Mouse (Mus musculus): ENCODE measurements at regions not wholly inside any gene's neighbourhood (a gene's known extent, or its start where the extent isn't known, plus 50 kb on each side); places are given as distances from the start of the nearest gene placed in this dataset.
A peak's percentile ranks its signal among the peaks of the same experiment; 100 is the strongest.

GRCm38 (mm10) chr2:160421216-160421911 is 54.5 kb upstream of the Mafb start:
- peaks cover 13% of the 10 kb centered on the region for H3K4me1 ChIP-seq
- H3K27me3 ChIP-seq: no peaks in the 10 kb centered on the region
- H3K9ac ChIP-seq: no peak overlapping the region
- no peaks in the 10 kb centered on the region for H3K9me3 ChIP-seq (replicated peaks)
- no peak overlapping the region for H3K27ac ChIP-seq (replicated peaks)
- ATAC-seq (ENCODE audit: insufficient number of reproducible peaks, low FRiP score, low TSS enrichment, low read depth): no peak
- H3K36me3 ChIP-seq: no peaks in the 10 kb centered on the region
- peak overlapping the region; percentile 29 for H3K4me2 ChIP-seq (replicated peaks)
- no peak overlapping the region for H3K4me3 ChIP-seq (replicated peaks)
- 14% methylated on average over 13 of the region's 13 CpGs for WGBS

- Histone ChIP-seq H3K36me3 (no peaks in the 10 kb centered on the region), H3K9ac (no peak overlapping the region), H3K27me3 (no peaks in the 10 kb centered on the region), H3K27ac (replicated peaks) (no peak overlapping the region), H3K4me3 (replicated peaks) (no peak overlapping the region), H3K4me1 (peaks cover 13% of the 10 kb centered on the region), H3K9me3 (replicated peaks) (no peaks in the 10 kb centered on the region), H3K4me2 (replicated peaks) (no peak overlapping the region)
- 92% methylated on average over 7 of the region's 7 CpGs for WGBS
- ATAC-seq (ENCODE audit: insufficient number of reproducible peaks, low FRiP score, low TSS enrichment, low read depth): no peak
These were observed 57.6 kb upstream of the Mafb start for GRCm38 (mm10) chr2:160424491-160424890.

GRCm38 (mm10) chr2:160427431-160427830 is 60.6 kb upstream of the Mafb start:
- Histone ChIP-seq H3K27me3 (no peaks in the 10 kb centered on the region), H3K4me2 (replicated peaks) (no peak overlapping the region), H3K9me3 (replicated peaks) (no peaks in the 10 kb centered on the region), H3K4me3 (replicated peaks) (no peak overlapping the region), H3K4me1 (no peaks in the 10 kb centered on the region), H3K9ac (no peak overlapping the region), H3K36me3 (no peaks in the 10 kb centered on the region), H3K27ac (replicated peaks) (no peak overlapping the region)
- 51% methylated on average over 10 of the region's 10 CpGs for WGBS
- no peak for ATAC-seq (ENCODE audit: insufficient number of reproducible peaks, low FRiP score, low TSS enrichment, low read depth)

GRCm38 (mm10) chr2:160433252-160433651 is 66.4 kb upstream of the Mafb start:
- Histone ChIP-seq H3K9me3 (replicated peaks) (no peaks in the 10 kb centered on the region), H3K4me1 (peaks cover 7% of the 10 kb centered on the region; the same call in 1 of the 2 replicates), H3K36me3 (no peaks in the 10 kb centered on the region), H3K9ac (no peak overlapping the region), H3K27me3 (no peaks in the 10 kb centered on the region), H3K27ac (replicated peaks) (peak overlapping the region; percentile 58; the same call in 1 of the 2 replicates), H3K4me3 (replicated peaks) (no peak overlapping the region), H3K4me2 (replicated peaks) (no peak overlapping the region)
- 33% methylated on average over 10 of the region's 10 CpGs for WGBS
- ATAC-seq (ENCODE audit: insufficient number of reproducible peaks, low FRiP score, low TSS enrichment, low read depth): peak; percentile 81

GRCm38 (mm10) chr2:160434701-160435100 is 67.8 kb upstream of the Mafb start:
- H3K27me3 ChIP-seq: no peaks in the 10 kb centered on the region
- no peak overlapping the region for H3K4me2 ChIP-seq (replicated peaks)
- H3K27ac ChIP-seq (replicated peaks): no peak overlapping the region
- peaks cover 7% of the 10 kb centered on the region; the same call in 1 of the 2 replicates for H3K4me1 ChIP-seq
- H3K9ac ChIP-seq: no peak overlapping the region
- no peaks in the 10 kb centered on the region for H3K9me3 ChIP-seq (replicated peaks)
- no peak for ATAC-seq (ENCODE audit: insufficient number of reproducible peaks, low FRiP score, low TSS enrichment, low read depth)
- no peak overlapping the region for H3K4me3 ChIP-seq (replicated peaks)
- WGBS: 88% methylated on average over 5 of the region's 5 CpGs
- no peaks in the 10 kb centered on the region for H3K36me3 ChIP-seq

- H3K4me3 ChIP-seq (replicated peaks): no peak overlapping the region
- H3K27me3 ChIP-seq: no peaks in the 10 kb centered on the region
- no peak overlapping the region for H3K9ac ChIP-seq
- H3K4me2 ChIP-seq (replicated peaks): no peak overlapping the region
- no peaks in the 10 kb centered on the region for H3K36me3 ChIP-seq
- ATAC-seq (ENCODE audit: insufficient number of reproducible peaks, low FRiP score, low TSS enrichment, low read depth): no peak
- no peaks in the 10 kb centered on the region for H3K9me3 ChIP-seq (replicated peaks)
- no peak overlapping the region for H3K27ac ChIP-seq (replicated peaks)
- H3K4me1 ChIP-seq: peaks cover 11% of the 10 kb centered on the region; the same call in 1 of the 2 replicates
- 82% methylated on average over 3 of the region's 3 CpGs for WGBS
These were observed 68.8 kb upstream of the Mafb start for GRCm38 (mm10) chr2:160435622-160436021.

GRCm38 (mm10) chr2:160439028-160439427 is 72.2 kb upstream of the Mafb start:
- H3K9me3 ChIP-seq (replicated peaks): no peaks in the 10 kb centered on the region
- H3K9ac ChIP-seq: no peak overlapping the region
- no peak overlapping the region for H3K27ac ChIP-seq (replicated peaks)
- H3K4me1 ChIP-seq: 0 out of 2 replicates have a peak, but pooled peaks cover 4% of the 10 kb centered on the region
- H3K4me3 ChIP-seq (replicated peaks): no peak overlapping the region
- no peaks in the 10 kb centered on the region for H3K27me3 ChIP-seq
- 84% methylated on average over 2 of the region's 2 CpGs for WGBS
- no peak overlapping the region for H3K4me2 ChIP-seq (replicated peaks)
- ATAC-seq (ENCODE audit: insufficient number of reproducible peaks, low FRiP score, low TSS enrichment, low read depth): no peak
- H3K36me3 ChIP-seq: no peaks in the 10 kb centered on the region

GRCm38 (mm10) chr2:160440236-160440635 is 73.4 kb upstream of the Mafb start:
- H3K27ac ChIP-seq (replicated peaks): no peak overlapping the region
- no peaks in the 10 kb centered on the region for H3K36me3 ChIP-seq
- H3K27me3 ChIP-seq: no peaks in the 10 kb centered on the region
- no peak overlapping the region for H3K9ac ChIP-seq
- H3K4me3 ChIP-seq (replicated peaks): no peak overlapping the region
- 60% methylated on average over 9 of the region's 9 CpGs for WGBS
- H3K4me1 ChIP-seq: 0 out of 2 replicates have a peak, but pooled peaks cover 4% of the 10 kb centered on the region
- no peak for ATAC-seq (ENCODE audit: insufficient number of reproducible peaks, low FRiP score, low TSS enrichment, low read depth)
- no peak overlapping the region for H3K4me2 ChIP-seq (replicated peaks)
- H3K9me3 ChIP-seq (replicated peaks): no peaks in the 10 kb centered on the region

GRCm38 (mm10) chr2:160451057-160451456 is 84.2 kb upstream of the Mafb start:
- Histone ChIP-seq H3K27me3 (no peaks in the 10 kb centered on the region; the same call in 1 of the 2 replicates), H3K9ac (no peak overlapping the region), H3K27ac (replicated peaks) (peak overlapping the region; percentile 68), H3K4me1 (peaks cover 21% of the 10 kb centered on the region), H3K4me3 (replicated peaks) (peak overlapping the region; percentile 40), H3K36me3 (no peaks in the 10 kb centered on the region), H3K9me3 (replicated peaks) (no peaks in the 10 kb centered on the region), H3K4me2 (replicated peaks) (peak overlapping the region; percentile 71)
- 9% methylated on average over 8 of the region's 8 CpGs for WGBS
- ATAC-seq (ENCODE audit: insufficient number of reproducible peaks, low FRiP score, low TSS enrichment, low read depth): no peak

- under 1% methylated on average over 21 of the region's 21 CpGs for WGBS
These were observed 84.8 kb upstream of the Mafb start for GRCm38 (mm10) chr2:160451481-160452238.

GRCm38 (mm10) chr2:160452239-160452530 is 85.3 kb upstream of the Mafb start:
- Histone ChIP-seq H3K27ac (replicated peaks) (peak overlapping the region; percentile 68), H3K9me3 (replicated peaks) (no peaks in the 10 kb centered on the region), H3K27me3 (no peaks in the 10 kb centered on the region; the same call in 1 of the 2 replicates), H3K4me2 (replicated peaks) (peak overlapping the region; percentile 71), H3K4me1 (peaks cover 21% of the 10 kb centered on the region), H3K4me3 (replicated peaks) (peak overlapping the region; percentile 40), H3K9ac (no peak overlapping the region), H3K36me3 (no peaks in the 10 kb centered on the region)
- no peak for ATAC-seq (ENCODE audit: insufficient number of reproducible peaks, low FRiP score, low TSS enrichment, low read depth)
- WGBS: 23% methylated on average over 6 of the region's 6 CpGs

More at GRCm38 (mm10) chr2:160451481-160452238, 84.8 kb upstream of the Mafb start:
- H3K27me3 ChIP-seq: no peaks in the 10 kb centered on the region; the same call in 1 of the 2 replicates
- H3K9me3 ChIP-seq (replicated peaks): no peaks in the 10 kb centered on the region
- H3K4me2 ChIP-seq (replicated peaks): peak overlapping the region; percentile 71
- ATAC-seq (ENCODE audit: insufficient number of reproducible peaks, low FRiP score, low TSS enrichment, low read depth): peak; percentile 94
- 0 out of 2 replicates have a peak overlapping the region, but pooled peaks have one; percentile 12 for H3K9ac ChIP-seq
- peaks cover 21% of the 10 kb centered on the region for H3K4me1 ChIP-seq
- peak overlapping the region; percentile 68 for H3K27ac ChIP-seq (replicated peaks)
- no peaks in the 10 kb centered on the region for H3K36me3 ChIP-seq
- peak overlapping the region; percentile 40 for H3K4me3 ChIP-seq (replicated peaks)
